Mouse (Mus musculus): ENCODE measurements at regions not wholly inside any gene's neighbourhood (a gene's known extent, or its start where the extent isn't known, plus 50 kb on each side); places are given as distances from the start of the nearest gene placed in this dataset.

- no peak overlapping the region for H3K4me2 ChIP-seq (ENCODE audit: low read depth, low read length)
- no peaks in the 10 kb centered on the region for H3K36me3 ChIP-seq (replicated peaks; ENCODE audit: control insufficient read depth, insufficient read depth, low read depth, low read length)
- 89% methylated on average over 21 of the region's 21 CpGs for WGBS
- no peak overlapping the region for H3K9ac ChIP-seq (replicated peaks; ENCODE audit: low read length)
- no peaks in the 10 kb centered on the region for H3K27me3 ChIP-seq (ENCODE audit: control insufficient read depth, insufficient read depth, low read length)
- H3K9me3 ChIP-seq (replicated peaks; ENCODE audit: control insufficient read depth, low read length), result no peaks in the 10 kb centered on the region
- DNase-seq (ENCODE audit: low spot score) (no peak), ATAC-seq (replicated peaks; ENCODE audit: insufficient number of reproducible peaks, low FRiP score, low TSS enrichment, low read depth) (no peak)
- no peak overlapping the region for H3K27ac ChIP-seq (replicated peaks; ENCODE audit: low read depth, low read length)
- no peak overlapping the region for H3K4me3 ChIP-seq (ENCODE audit: low read depth, low read length)
- no peaks in the 10 kb centered on the region for H3K4me1 ChIP-seq (ENCODE audit: control insufficient read depth, insufficient read depth, low read length)
Measured at GRCm38 (mm10) chr10:95110786-95111185, 166.2 kb upstream of the Plxnc1 start.

GRCm38 (mm10) chr10:95109576-95109975, 164.9 kb upstream of the Plxnc1 start:
- Histone ChIP-seq H3K4me2 (ENCODE audit: low read depth, low read length) (no peak overlapping the region), H3K4me3 (ENCODE audit: low read depth, low read length) (no peak overlapping the region), H3K9me3 (replicated peaks; ENCODE audit: control insufficient read depth, low read length) (no peaks in the 10 kb centered on the region), H3K27me3 (ENCODE audit: control insufficient read depth, insufficient read depth, low read length) (no peaks in the 10 kb centered on the region), H3K9ac (replicated peaks; ENCODE audit: low read length) (no peak overlapping the region), H3K36me3 (replicated peaks; ENCODE audit: control insufficient read depth, insufficient read depth, low read depth, low read length) (no peaks in the 10 kb centered on the region), H3K27ac (replicated peaks; ENCODE audit: low read depth, low read length) (no peak overlapping the region), H3K4me1 (ENCODE audit: control insufficient read depth, insufficient read depth, low read length) (no peaks in the 10 kb centered on the region)
- WGBS, result 86% methylated on average over 2 of the region's 2 CpGs
- DNase-seq (ENCODE audit: low spot score), result no peak
- ATAC-seq (replicated peaks; ENCODE audit: insufficient number of reproducible peaks, low FRiP score, low TSS enrichment, low read depth), result no peak

- no peak overlapping the region for H3K4me2 ChIP-seq (ENCODE audit: low read depth, low read length)
- no peaks in the 10 kb centered on the region for H3K4me1 ChIP-seq (ENCODE audit: control insufficient read depth, insufficient read depth, low read length)
- H3K9me3 ChIP-seq (replicated peaks; ENCODE audit: control insufficient read depth, low read length), result no peaks in the 10 kb centered on the region
- no peak overlapping the region for H3K4me3 ChIP-seq (ENCODE audit: low read depth, low read length)
- no peaks in the 10 kb centered on the region for H3K36me3 ChIP-seq (replicated peaks; ENCODE audit: control insufficient read depth, insufficient read depth, low read depth, low read length)
- DNase-seq (ENCODE audit: low spot score) (peak; percentile 49), ATAC-seq (replicated peaks; ENCODE audit: insufficient number of reproducible peaks, low FRiP score, low TSS enrichment, low read depth) (no peak)
- H3K9ac ChIP-seq (replicated peaks; ENCODE audit: low read length), result no peak overlapping the region
- 34% methylated on average over 3 of the region's 3 CpGs for WGBS
- H3K27ac ChIP-seq (replicated peaks; ENCODE audit: low read depth, low read length), result no peak overlapping the region
- H3K27me3 ChIP-seq (ENCODE audit: control insufficient read depth, insufficient read depth, low read length), result no peaks in the 10 kb centered on the region
Measured at GRCm38 (mm10) chr10:95107532-95108251, 163.1 kb upstream of the Plxnc1 start.

DNA sequence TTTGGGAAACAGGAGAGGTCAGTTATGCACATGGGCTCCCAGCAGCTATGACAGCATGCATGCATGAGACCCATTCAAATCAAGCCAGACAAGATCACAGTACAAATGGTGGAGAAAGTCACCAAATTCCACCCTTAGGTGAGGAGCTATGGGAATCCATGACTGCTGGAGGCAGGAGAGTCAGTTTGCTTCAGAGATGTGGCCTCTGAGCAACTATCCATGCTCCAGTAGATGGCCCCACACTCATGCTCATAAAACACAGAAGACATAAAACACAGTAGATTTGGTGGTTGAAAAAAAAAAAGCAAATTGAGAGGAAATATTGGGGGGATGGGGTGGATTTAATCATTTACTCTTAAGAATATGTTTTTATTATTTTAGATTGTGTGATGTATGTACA, 159.2 kb upstream of the Plxnc1 start:
- H3K27me3 ChIP-seq (ENCODE audit: control insufficient read depth, insufficient read depth, low read length), result no peaks in the 10 kb centered on the region
- no peak overlapping the region for H3K4me2 ChIP-seq (ENCODE audit: low read depth, low read length)
- no peaks in the 10 kb centered on the region for H3K36me3 ChIP-seq (replicated peaks; ENCODE audit: control insufficient read depth, insufficient read depth, low read depth, low read length)
- no peak overlapping the region for H3K9ac ChIP-seq (replicated peaks; ENCODE audit: low read length)
- DNase-seq (ENCODE audit: low spot score) (no peak), ATAC-seq (replicated peaks; ENCODE audit: insufficient number of reproducible peaks, low FRiP score, low TSS enrichment, low read depth) (no peak)
- H3K4me3 ChIP-seq (ENCODE audit: low read depth, low read length), result no peak overlapping the region
- no peak overlapping the region for H3K27ac ChIP-seq (replicated peaks; ENCODE audit: low read depth, low read length)
- no peaks in the 10 kb centered on the region for H3K4me1 ChIP-seq (ENCODE audit: control insufficient read depth, insufficient read depth, low read length)
- H3K9me3 ChIP-seq (replicated peaks; ENCODE audit: control insufficient read depth, low read length), result no peaks in the 10 kb centered on the region

DNA sequence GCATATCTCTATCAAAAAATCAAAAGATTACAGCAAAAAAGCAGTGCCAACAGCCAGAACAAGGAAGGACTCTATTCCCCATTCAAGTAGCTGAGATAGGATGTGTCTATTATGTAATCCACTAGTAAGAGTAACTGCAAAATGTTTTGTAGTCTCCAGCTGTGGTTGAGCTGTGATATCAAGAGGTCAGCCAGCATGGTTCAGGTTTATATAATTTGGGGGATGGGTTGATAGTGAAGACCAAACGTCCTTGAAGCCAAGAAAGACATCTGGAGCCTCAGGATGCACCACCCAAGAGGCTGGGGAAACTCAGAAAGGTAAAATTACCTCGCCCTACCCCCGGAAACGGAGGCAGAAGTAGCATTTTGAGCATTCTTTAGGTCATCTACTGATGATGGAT, 158.3 kb upstream of the Plxnc1 start:
- ATAC-seq (replicated peaks; ENCODE audit: insufficient number of reproducible peaks, low FRiP score, low TSS enrichment, low read depth) (no peak), DNase-seq (ENCODE audit: low spot score) (no peak)
- WGBS, result 69% methylated on average over 4 of the region's 4 CpGs
- no peaks in the 10 kb centered on the region for H3K27me3 ChIP-seq (ENCODE audit: control insufficient read depth, insufficient read depth, low read length)
- H3K27ac ChIP-seq (replicated peaks; ENCODE audit: low read depth, low read length), result no peak overlapping the region
- no peak overlapping the region for H3K9ac ChIP-seq (replicated peaks; ENCODE audit: low read length)
- no peak overlapping the region for H3K4me3 ChIP-seq (ENCODE audit: low read depth, low read length)
- no peaks in the 10 kb centered on the region for H3K4me1 ChIP-seq (ENCODE audit: control insufficient read depth, insufficient read depth, low read length)
- H3K9me3 ChIP-seq (replicated peaks; ENCODE audit: control insufficient read depth, low read length), result no peaks in the 10 kb centered on the region
- no peak overlapping the region for H3K4me2 ChIP-seq (ENCODE audit: low read depth, low read length)
- H3K36me3 ChIP-seq (replicated peaks; ENCODE audit: control insufficient read depth, insufficient read depth, low read depth, low read length), result no peaks in the 10 kb centered on the region

DNA sequence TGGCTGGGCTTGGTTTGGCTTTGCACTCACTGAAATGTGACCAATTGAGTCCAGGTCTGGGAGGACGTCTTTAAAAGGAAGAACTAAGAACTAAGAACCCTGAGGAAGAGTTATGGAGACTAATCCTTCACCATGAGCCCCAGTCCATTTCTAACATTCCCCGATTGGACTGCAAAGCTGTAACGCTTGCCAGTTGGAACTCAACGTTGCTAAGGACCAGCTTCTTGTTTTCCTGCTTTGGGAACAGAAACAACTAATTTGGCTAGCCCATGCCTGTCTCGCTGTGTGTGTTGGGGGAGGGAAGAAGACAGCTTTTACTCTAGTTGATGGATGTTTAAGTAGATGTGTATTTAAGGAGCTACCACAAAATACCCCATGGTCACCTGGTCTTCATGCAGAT, 155.3 kb upstream of the Plxnc1 start:
- Histone ChIP-seq H3K4me2 (ENCODE audit: low read depth, low read length) (no peak overlapping the region), H3K27ac (replicated peaks; ENCODE audit: low read depth, low read length) (no peak overlapping the region), H3K4me3 (ENCODE audit: low read depth, low read length) (no peak overlapping the region), H3K36me3 (replicated peaks; ENCODE audit: control insufficient read depth, insufficient read depth, low read depth, low read length) (no peaks in the 10 kb centered on the region), H3K27me3 (ENCODE audit: control insufficient read depth, insufficient read depth, low read length) (no peaks in the 10 kb centered on the region), H3K9me3 (replicated peaks; ENCODE audit: control insufficient read depth, low read length) (no peaks in the 10 kb centered on the region), H3K4me1 (ENCODE audit: control insufficient read depth, insufficient read depth, low read length) (no peaks in the 10 kb centered on the region), H3K9ac (replicated peaks; ENCODE audit: low read length) (no peak overlapping the region)
- no peak for ATAC-seq (replicated peaks; ENCODE audit: insufficient number of reproducible peaks, low FRiP score, low TSS enrichment, low read depth)
- DNase-seq (ENCODE audit: low spot score), result no peak
- WGBS, result 82% methylated on average over 5 of the region's 5 CpGs

- Histone ChIP-seq H3K27ac (replicated peaks; ENCODE audit: low read depth, low read length) (no peak overlapping the region), H3K36me3 (replicated peaks; ENCODE audit: control insufficient read depth, insufficient read depth, low read depth, low read length) (no peaks in the 10 kb centered on the region), H3K4me2 (ENCODE audit: low read depth, low read length) (no peak overlapping the region), H3K9me3 (replicated peaks; ENCODE audit: control insufficient read depth, low read length) (no peaks in the 10 kb centered on the region), H3K4me1 (ENCODE audit: control insufficient read depth, insufficient read depth, low read length) (no peaks in the 10 kb centered on the region), H3K4me3 (ENCODE audit: low read depth, low read length) (no peak overlapping the region), H3K9ac (replicated peaks; ENCODE audit: low read length) (no peak overlapping the region), H3K27me3 (ENCODE audit: control insufficient read depth, insufficient read depth, low read length) (no peaks in the 10 kb centered on the region)
- DNase-seq (ENCODE audit: low spot score) (no peak), ATAC-seq (replicated peaks; ENCODE audit: insufficient number of reproducible peaks, low FRiP score, low TSS enrichment, low read depth) (no peak)
- 77% methylated on average over 4 of the region's 4 CpGs for WGBS
Measured at GRCm38 (mm10) chr10:95095847-95096246, 151.2 kb upstream of the Plxnc1 start.

GRCm38 (mm10) chr10:95094771-95095170, 150.1 kb upstream of the Plxnc1 start:
- H3K4me2 ChIP-seq (ENCODE audit: low read depth, low read length), result no peak overlapping the region
- H3K9ac ChIP-seq (replicated peaks; ENCODE audit: low read length), result no peak overlapping the region
- no peak overlapping the region for H3K27ac ChIP-seq (replicated peaks; ENCODE audit: low read depth, low read length)
- no peaks in the 10 kb centered on the region for H3K9me3 ChIP-seq (replicated peaks; ENCODE audit: control insufficient read depth, low read length)
- H3K4me3 ChIP-seq (ENCODE audit: low read depth, low read length), result no peak overlapping the region
- WGBS, result 57% methylated on average over 8 of the region's 8 CpGs
- no peak for ATAC-seq (replicated peaks; ENCODE audit: insufficient number of reproducible peaks, low FRiP score, low TSS enrichment, low read depth)
- no peaks in the 10 kb centered on the region for H3K36me3 ChIP-seq (replicated peaks; ENCODE audit: control insufficient read depth, insufficient read depth, low read depth, low read length)
- no peaks in the 10 kb centered on the region for H3K4me1 ChIP-seq (ENCODE audit: control insufficient read depth, insufficient read depth, low read length)
- DNase-seq (ENCODE audit: low spot score), result no peak
- no peaks in the 10 kb centered on the region for H3K27me3 ChIP-seq (ENCODE audit: control insufficient read depth, insufficient read depth, low read length)
